Mouse (Mus musculus) layer of hippocampus, adult 2 months (tissue): ENCODE measurements at regions not wholly inside any gene's neighbourhood (a gene's known extent, or its start where the extent isn't known, plus 50 kb on each side); places are given as distances from the start of the nearest gene placed in this dataset.
A peak's percentile ranks its signal among the peaks of the same experiment; 100 is the strongest.

ENCODE experiments used
- DNase-seq, 2 experiments: peaks; one replicate each; pipeline ENCODE4 v3.0.0; 2022; ENCODE audit warnings: low spot score in 2 of 2
- H3K27ac ChIP-seq: fragments of 200-600 bp; 2 replicates; pipeline ENCODE4 v1.8.1; 2022
- H3K4me3 ChIP-seq: fragments of 200-600 bp; 2 replicates; pipeline ENCODE4 v1.8.1; 2022; ENCODE audit warnings: mild to moderate bottlenecking
- CTCF ChIP-seq: fragments of 200-600 bp; conservative IDR thresholded peaks from 2 replicates; pipeline ENCODE4 v1.8.1; 2022; ENCODE audit warnings: antibody characterized with exemption, mild to moderate bottlenecking, moderate library complexity

DNA sequence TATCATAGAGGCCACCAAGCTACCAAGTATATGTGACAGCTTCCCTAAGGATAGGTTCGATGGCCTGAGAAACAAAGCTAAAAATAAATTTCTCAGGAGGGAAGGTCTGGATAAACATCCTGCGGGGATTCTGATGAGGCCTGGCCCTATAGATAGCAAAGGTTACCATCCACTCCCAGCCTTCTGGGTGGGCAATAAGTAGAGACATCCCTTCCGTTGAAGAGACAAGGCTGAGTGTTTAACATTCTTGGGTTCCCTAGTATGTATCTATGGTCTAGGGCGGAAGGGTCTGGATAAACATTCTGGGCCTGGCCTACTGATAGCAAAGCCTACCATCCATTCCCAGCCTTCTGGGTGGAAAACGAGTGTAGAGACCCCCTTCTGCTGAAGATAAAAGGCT lies 180.5 kb upstream of the Dlk1 start:
- Histone ChIP-seq H3K27ac (no peak overlapping the region), H3K4me3 (no peak overlapping the region)
- no peak for TF ChIP-seq CTCF
- no peak for DNase-seq

DNA sequence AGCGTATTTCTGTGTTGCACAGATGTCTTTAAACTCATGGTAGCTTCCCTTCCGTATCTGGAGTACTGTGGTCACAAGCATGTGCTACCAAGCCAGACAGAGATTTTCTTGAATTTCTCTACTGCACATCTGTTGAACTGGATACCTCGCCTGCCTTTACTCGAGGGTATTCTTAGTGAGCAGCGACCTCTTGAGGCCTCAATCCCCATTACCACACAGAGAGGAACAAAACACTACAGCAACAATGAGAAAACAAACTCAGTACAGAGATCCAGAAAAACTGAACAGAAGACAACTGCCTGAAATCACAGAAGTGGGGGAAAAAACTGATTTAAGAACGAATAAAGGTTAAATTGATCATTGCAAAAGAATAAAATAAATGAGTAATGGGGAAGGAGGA lies 137.8 kb upstream of the Dlk1 start:
- Histone ChIP-seq H3K27ac (no peak overlapping the region), H3K4me3 (no peak overlapping the region)
- DNase-seq: no peak
- peak; percentile 31 for TF ChIP-seq CTCF

DNA sequence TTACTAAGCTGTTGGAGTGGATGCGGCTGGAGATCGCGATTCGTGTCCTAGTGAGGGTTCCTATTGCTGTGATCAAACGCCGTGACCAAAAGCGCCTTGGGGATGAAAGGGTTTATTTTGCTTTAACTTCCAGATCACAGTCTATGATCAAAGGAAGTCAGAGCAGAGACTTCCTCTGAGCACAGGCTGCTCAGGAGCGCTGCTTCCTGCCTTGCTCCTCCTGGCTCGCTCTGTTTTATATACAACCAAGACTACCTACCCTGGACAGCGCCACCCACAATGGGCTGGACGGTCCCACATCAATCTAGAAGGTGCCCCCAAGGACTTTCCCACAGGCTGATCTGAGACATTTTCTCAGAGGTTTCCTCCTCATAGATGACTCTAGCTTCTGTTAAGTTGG lies 126.6 kb upstream of the Dlk1 start:
- no peak for DNase-seq
- no peak overlapping the region for H3K27ac ChIP-seq
- H3K4me3 ChIP-seq: no peak overlapping the region
- TF ChIP-seq CTCF: no peak

DNA sequence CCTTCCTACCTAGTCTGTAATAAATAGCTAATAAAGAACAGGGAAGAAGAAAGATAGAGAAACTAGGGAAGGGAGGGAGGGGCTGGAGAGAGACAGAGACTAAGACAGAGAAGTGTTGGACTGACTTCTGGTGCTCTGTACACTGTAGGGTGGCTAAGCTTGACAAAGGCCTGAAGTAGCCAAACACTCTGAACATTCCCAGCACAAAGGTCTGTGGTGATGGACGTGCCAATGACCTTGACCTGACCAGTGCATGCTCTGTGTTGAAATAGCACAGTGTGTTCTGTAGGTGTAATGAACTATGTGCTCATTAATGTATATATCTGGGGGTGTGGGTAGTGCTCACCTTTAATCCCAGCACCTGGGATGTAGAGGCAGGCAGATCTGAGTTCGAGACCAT lies 81.3 kb upstream of the Dlk1 start:
- Histone ChIP-seq H3K27ac (no peak overlapping the region), H3K4me3 (no peak overlapping the region)
- no peak for TF ChIP-seq CTCF
- DNase-seq: no peak

DNA sequence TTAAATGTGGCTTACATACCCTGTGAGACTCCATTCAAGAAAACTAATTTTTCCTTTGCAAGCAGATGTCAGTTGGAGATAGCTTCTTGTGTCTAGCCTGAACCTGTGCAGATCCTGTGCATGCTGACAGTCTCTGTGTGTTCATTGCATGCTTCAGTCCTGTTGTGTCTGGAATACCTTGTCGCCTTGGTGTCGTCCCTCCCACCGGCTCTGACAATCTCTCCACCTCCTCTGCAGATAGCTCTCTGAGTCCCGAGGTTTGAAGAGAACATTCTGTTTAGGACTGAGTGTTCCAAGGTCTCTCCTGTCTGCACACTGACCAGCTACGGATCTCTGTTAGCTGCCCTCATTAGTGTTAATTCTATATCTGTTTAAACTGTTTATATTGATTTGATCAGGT lies 66.8 kb upstream of the Dlk1 start:
- no peak for DNase-seq
- TF ChIP-seq CTCF: no peak
- Histone ChIP-seq H3K4me3 (no peak overlapping the region), H3K27ac (no peak overlapping the region)

DNA sequence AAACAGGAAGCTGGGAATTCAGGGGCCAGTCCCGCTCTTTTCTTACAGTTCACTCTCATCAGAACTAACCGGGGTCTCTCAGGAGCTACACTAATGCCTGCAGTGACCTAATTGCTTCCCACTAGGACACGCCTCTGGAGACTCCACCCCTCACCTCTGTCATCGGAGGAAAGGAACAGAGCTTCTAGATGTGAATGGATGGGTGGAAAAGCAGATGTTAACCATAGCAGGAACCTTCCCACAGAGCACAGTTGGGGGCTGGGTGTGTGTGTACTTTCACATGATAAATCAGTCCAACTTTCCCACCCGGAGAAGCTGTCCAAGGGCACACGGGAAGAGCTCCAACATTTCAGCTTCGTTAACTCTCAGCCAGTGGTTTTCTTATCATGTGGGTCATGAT lies 63.8 kb upstream of the Dlk1 start:
- TF ChIP-seq CTCF: no peak
- Histone ChIP-seq H3K4me3 (no peak overlapping the region), H3K27ac (no peak overlapping the region)
- DNase-seq: no peak

DNA sequence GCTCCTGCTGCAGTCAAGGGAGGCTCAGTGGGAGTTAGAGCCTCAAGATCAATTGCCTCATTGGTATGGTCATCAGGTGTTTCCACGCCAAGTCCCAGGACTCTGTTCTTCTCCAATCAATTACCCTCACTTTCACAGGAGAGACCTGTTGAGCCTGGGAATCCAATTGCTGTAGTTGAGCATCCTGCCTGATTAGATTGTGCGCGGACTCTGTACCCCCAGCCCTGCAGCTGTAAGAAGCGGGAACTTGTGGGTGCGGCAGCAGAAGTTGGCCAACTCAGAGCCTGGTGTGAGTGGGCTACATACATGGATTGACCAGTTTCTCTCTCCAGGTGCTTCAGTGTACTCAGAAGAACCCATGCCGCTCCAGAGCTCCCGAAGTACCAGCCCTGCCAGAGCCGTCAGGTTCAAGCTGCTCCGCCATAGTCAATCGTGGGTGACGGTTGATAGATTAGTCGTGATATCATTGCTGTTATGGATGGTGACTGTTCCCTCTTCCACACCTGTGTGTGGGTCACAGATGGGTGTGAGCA lies 62.2 kb upstream of the Dlk1 start:
- TF ChIP-seq CTCF: no peak
- DNase-seq: no peak
- Histone ChIP-seq H3K27ac (no peak overlapping the region), H3K4me3 (no peak overlapping the region)

DNA sequence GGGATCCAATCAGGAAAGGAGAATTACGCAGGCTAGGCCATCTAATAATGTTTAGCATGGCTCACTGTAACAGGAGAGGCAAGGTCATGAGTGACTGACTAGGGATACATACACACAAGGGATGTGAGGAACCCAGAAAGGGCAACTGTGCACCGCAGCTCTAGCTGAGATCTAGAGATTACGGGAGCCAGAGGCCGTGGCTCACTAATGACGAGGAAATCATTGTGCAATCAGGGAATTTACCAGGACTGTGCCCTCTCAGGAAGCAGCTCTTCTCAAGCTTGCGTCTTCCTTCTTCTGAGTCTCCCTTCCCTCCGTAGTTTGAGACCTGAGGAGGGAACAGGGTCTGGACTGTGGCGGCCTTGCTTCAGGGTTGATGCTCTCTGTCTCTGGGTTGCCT lies 61.6 kb upstream of the Dlk1 start:
- Histone ChIP-seq H3K4me3 (no peak overlapping the region), H3K27ac (no peak overlapping the region)
- no peak for DNase-seq
- TF ChIP-seq CTCF: no peak

DNA sequence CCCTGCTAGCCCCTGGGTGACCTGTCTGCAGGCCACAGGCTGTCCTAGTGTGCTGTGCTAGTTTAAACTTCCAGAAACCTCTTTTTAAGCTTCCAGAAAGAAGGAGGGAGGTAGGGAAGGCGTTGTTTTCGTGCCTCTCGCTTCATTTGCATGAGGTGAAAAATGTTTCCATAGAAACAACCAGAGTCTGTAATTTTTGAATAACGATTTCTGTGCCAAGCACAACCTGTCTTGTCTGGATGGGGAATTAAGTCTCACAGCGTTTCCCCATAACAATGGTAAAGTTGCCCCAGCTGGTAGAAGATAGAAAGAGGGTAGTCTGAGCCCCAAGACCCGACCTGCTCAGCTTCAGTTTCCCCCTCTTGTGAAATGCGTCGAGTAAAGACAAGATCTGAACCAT lies 59.3 kb upstream of the Dlk1 start:
- TF ChIP-seq CTCF: no peak
- H3K27ac ChIP-seq: no peak overlapping the region
- DNase-seq: peak in 1 of 2 experiments; percentile 55
- H3K4me3 ChIP-seq: no peak overlapping the region

DNA sequence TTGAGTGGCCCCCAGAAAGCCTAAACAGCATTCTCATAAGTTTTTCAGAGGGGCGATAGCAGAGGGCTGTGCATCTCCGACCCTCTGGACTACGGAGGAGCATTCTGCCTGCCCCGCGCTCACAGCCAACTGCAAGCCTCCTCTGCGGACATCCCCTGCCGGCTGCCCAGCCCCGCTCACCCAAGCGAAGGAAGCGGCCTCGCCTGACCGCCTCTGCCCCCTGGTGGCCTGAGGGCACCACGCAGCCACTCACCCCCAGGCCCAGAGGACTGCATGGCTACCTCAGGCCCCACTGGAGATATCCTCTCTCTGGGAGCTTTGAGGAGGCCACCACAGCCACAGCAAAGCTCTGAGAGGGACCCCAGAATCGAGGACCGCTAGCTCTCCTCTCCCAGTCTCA lies 58.8 kb upstream of the Dlk1 start:
- peak; percentile 91 for TF ChIP-seq CTCF
- no peak overlapping the region for H3K4me3 ChIP-seq
- peak; percentile 31 to 67 for DNase-seq
- H3K27ac ChIP-seq: no peak overlapping the region

DNA sequence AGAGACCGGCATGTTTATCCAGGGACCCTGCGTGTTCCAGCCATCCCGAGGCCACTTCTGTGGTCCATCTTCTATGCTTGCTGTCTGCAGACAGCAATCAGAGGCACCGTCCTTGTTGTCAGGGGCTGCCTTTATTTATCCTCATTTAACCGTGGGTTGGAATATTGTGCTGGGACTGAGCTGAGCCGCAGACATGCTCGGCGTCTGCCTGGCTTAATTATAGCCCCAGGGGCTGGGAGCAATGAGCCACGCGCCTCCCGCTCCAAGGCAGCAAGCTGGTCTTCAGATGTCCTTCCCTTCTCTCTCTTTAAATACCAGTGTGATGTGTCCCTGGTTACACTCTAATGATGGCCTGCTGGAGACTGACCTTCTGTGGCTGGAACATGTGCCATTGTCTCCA lies 58.2 kb upstream of the Dlk1 start:
- DNase-seq: no peak
- H3K27ac ChIP-seq: no peak overlapping the region

DNA sequence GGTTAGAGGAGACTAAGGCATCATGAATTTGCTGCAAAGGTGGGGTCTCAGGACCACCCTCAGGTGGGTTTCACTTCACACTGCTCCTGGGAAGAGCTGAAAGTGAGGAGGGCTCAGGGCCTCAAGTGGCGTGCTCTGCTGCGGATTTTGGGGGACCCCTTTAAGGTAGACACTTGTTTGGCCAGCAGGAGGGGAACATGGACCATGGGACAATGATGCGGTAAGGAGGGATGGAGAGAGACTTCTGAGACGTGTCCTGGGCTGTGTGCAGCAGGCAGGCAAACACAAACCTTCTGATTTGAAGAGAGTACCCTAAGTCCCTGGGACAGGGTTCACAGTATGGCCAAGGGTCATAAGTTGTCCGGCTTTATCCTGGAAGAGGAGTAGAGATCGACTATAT lies 56.0 kb upstream of the Dlk1 start:
- no peak for TF ChIP-seq CTCF
- Histone ChIP-seq H3K4me3 (no peak overlapping the region), H3K27ac (no peak overlapping the region)
- no peak for DNase-seq

More for the DNA sequence above, 58.2 kb upstream of the Dlk1 start:
- H3K4me3 ChIP-seq: no peak overlapping the region
- no peak for TF ChIP-seq CTCF

DNA sequence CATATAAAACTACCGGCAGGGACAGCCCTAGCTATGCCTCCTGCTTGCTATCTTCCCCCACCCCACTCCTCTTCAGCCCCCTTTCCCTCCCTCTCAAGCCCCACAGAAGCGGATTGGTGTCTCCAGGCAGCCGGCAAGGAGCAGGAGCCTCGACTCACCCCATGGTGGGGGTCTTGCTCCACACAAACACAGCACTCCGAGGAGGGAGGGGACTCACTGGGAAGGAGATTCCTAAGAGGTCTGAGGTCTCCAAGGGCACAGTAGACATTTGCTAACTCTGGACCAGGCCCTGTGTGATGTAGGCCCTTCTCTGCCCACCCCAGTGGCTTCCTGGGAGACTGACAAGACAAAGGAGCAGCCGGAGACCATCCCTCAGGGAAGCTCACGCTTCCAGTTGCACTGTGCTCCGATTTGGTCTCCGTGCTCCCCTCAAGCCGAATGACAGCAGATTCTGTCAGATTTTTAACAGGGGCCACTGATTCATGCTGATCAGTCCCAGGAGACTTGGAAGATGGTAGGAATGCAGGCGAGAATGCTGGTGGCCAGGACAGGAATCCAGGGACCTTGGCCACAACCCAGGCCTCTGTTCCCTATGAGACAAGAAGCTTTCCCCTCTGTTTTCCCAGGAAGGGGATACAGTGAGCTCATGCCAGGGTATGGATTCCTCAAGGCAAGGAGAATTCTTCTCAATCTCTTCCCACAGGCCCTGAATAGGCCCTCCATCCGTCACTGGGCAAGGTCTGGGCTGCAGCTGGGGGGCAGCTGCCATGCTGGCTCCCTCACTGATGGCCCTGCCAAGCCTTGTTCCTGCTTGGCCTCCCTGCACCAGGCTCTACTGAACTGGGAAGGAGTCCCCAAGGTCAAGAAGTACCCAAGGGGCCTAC lies 55.2 kb upstream of the Dlk1 start:
- H3K4me3 ChIP-seq: no peak overlapping the region
- no peak for DNase-seq
- no peak for TF ChIP-seq CTCF
- no peak overlapping the region for H3K27ac ChIP-seq

DNA sequence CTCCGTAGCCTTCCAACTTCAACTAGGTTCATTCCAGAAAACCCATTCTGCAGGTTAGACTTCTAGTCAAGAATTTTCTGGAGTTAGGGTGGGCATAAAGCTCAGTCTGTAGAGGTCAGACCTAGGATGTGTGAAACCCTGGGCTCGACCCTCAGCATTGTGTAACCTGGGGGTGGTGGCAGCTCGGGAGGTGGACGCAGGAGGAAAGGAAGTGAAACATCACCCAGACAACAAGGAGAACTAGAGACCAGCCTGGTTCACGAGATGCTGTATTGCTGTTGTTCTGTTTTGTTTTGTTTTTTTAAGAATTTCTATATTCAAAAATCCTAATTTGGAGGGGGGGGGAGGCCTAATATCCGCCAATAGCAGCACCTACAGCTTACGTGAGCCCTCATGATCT lies 54.1 kb upstream of the Dlk1 start:
- TF ChIP-seq CTCF: no peak
- DNase-seq: no peak
- H3K4me3 ChIP-seq: no peak overlapping the region
- H3K27ac ChIP-seq: no peak overlapping the region
